Mouse (Mus musculus) spleen, embryonic (tissue): ENCODE measurements around the gene Zfp940.
"Not testable (repeated sequence)": the region's sequence is repeated elsewhere in the genome, so short reads cannot be mapped to it uniquely, and the experiment has no call there.

ENCODE experiments used
- CTCF ChIA-PET: fragments of 350-600 bp; sonication (Branson Sonifier 250); formaldehyde crosslinking; loops from one replicate; lab custom pipeline; 2022; lab: Charles Lee

Zfp940 gene

DNA sequence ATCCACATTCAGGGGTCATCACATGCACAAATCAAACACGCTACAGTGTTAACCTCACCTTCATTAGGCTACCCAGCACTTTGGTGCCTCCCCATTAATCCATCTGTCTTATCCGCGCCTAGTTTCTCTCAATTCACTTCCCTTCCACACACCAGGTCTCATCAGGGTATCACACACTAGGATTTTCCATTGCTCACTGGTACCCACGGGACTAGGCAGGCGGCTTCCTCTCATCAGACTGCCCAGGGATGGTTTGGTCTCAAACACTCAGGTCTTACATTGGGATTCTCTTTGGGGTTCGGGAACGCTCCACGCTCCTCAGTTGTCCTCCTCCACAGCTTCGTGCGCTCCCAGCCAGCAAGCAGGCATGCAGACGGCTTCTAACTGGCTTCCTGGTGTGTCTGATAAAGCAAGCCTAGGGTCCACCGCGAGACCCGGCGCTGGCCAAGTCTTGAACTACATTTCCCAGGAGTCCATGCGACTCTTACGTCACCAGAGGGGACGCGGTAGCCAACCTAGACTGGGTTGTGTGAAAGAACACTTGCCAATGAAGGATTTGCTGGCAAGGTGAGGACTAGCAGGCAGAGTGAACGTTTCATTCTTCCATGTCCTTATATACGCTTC, at the start of gene Zfp940:
TSS of gene Zfp940 (minus strand) at position 451 of the 624 bp plus-strand sequence.
- CTCF ChIA-PET: no interaction called here

DNA sequence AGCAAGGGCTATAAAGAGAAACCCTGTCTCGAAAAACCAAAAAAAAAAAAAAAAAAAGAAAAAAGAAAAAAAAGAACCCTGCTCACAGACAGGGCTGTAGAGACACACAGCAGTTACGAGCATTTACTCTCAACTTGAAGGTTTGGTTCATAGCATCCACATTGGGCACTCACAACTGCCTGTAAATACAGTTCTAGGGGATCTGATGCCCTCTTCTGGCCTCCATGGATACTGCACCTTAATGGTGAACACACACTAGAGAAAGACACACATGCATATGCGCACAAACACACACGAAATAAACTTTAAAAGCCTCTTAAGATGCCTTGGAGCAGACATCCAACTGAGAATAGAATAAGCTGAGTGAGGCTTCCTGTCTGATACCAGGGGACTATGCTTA, 44.9 kb upstream of the Zfp940 start:
- CTCF ChIA-PET: no interaction called here

DNA sequence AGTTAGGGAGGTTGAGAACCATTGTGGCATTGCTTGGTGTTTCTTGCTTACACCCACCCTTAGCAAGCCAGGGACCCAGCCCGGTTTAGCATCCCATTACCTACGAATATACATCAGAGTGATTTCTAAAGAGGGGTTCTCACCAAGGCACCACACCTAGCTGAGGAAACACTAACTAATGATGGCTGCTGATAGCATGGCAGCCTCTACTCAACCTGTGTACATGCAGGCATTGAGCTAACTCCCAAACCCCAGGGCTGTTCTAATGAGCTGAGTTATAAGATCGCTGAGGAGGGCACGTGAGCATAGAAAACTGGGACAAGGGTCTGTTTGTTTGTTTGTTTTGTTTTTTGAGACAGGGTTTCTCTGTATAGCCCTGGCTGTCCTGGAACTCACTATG, 39.3 kb upstream of the Zfp940 start:
- CTCF ChIA-PET: no interaction called here

DNA sequence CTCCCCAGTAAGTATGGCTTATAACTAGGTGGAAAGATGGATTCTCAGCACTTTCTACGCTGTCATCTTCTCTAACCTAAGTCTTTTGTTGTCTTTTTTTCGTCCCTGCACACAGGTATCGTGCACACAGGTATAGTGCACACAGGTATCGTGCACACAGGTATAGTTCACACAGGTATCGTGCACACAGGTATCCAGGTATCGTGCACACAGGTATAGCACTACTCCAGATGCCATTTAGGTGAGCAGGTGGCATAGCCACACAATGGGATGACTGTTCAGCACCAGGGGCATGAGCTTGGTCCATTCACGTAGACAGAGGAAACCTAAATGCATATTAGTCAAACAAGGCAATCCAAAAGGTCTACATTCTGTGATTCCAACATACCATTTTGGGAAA, 37.0 kb upstream of the Zfp940 start:
- CTCF ChIA-PET: interaction anchor here (0.8 kb wide), 1 partner anchor 559 kb away, joined by 7 read pairs; no protein-coding TSS in a partner anchor

DNA sequence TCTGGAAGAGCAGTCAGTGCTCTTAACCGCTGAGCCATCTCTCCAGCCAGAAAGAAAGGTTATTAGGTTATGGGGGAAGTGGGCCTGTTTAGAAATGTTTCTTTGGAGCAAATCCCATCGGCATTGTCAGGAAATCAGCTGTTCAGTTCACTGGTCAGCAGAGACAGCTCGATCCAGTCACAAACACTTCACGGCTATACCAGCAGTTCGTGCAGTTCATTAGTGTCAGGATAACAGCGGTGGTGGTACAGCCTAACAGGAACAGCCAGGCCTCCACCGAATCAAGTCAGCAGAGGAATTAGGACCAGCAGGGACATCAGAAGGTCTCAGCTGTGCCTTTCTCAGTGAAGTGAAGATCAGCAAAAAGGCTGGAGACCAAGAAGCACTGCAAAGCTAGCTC, 27.4 kb upstream of the Zfp940 start:
- CTCF ChIA-PET: no interaction called here

DNA sequence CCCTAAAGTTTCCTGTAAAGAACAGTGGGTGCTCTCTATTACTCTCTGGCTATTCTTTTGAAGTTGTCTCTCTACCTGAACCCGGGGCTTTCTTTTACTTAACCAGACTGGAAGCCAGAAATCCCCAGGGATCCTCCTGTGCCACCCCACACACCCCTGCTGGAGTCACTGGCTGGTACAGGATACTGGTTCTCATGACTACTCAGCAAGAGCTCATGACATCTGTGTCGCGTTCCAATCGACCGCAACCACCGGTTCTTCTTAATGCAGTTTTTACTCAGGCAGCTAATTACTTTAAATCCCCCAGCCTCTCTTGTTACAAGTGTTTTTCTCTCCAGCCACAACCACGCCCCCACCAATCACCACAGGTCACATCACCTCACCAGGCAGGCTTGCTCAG, 26.6 kb upstream of the Zfp940 start:
- CTCF ChIA-PET: no interaction called here

DNA sequence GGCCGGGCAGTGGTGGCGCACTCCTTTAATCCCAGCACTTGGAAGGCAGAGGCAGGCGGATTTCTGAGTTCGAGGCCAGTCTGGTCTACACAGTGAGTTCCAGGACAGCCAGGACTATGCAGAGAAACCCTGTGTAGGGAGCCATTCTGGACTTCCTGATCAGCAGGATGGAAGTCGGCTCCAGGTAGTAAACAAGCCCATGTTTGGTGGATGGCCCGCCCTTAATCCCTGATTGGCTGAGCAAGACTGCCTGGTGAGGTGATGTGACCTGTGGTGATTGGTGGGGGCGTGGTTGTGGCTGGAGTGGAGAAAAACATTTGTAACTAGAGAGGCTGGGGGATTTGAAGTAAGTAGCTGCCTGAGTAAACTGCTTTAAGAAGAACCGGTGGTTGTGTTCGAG, 24.1 kb upstream of the Zfp940 start:
- CTCF ChIA-PET: not testable (repeated sequence)

DNA sequence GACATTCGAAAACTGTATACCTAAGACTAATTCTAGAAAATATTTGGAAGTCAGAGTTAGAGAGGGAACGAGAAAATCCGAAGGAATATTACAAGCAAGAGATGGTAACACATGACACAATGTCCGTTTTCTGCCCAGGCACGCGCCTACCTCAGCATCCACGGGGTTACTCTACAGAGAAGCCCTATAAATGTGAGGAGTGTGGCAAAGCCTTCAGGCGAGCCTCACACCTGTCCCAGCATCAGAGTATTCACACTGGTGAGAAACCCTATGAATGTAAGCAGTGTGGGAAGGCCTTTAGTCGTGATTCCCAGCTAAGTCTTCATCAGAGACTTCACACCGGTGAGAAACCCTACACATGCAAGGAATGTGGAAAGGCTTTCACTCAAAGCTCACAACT, 20.8 kb upstream of the Zfp940 start:
- CTCF ChIA-PET: no interaction called here

DNA sequence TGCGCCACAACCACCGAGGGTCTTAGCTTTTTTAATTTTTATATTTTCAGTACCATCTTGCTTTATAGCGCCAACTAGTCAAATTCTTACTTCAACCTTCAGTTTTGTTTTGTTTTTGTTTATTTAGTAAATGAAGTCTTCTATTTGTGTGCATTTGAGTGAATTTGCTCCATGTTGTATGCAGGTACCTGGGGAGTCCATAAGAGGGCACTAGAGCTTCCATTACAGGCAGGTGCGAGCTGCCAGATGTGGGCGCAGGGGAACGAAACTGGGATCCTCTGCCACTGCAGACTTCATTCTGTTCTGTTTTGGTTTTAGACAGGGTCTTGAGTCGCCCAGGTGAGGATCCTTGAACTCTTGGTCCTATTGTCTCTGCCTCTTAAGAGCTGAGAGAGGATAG, 8.2 kb upstream of the Zfp940 start:
- CTCF ChIA-PET: no interaction called here

DNA sequence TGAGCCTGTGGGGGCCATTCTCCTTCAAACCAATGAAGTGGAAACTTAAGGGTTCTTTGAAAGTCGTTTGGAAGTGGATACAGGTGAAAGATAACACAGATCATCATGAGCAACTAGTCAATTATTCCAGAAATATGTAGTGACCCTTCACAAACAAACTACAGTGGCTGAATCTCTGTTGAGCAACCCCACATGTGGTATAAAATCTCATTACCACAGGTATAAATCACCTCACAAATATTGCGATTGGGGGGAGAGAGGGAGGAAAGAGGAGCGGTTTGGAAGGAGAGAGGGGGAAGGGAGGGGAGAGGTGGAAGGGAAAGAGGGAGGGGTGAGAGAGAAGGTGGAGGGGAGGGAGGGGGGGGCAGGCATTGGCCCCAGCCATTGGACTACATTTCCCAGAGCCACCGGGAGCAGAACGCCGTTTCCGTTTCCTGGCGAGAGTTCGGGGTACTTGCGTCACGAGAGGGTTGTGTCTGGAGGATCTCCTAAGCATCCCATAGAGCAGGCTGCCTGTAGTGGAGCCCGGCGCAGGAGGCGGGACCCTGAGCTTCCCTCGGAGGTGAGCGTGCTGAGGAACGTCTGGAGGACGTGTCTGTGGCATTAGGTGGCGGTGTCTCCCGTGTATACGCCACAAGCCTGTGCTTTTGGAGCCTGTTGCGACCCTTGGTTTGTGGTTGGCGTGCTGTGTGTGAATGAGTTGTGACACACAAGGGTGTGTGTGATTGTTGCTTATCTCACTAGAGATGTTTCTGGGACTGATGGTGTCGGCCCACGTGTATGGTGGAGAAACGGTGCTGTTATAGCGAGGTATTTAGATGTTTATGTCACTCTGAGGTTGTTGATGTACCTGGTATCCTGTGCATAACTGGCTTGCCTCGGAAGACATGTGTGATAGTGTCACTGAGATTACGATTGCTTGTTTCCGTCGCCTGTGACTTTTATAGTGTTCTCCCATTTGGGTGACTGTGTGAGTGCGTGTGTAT, 6.4 kb upstream of the Zfp940 start, which contains the start of gene Zfp420:
TSS of gene Zfp420 (plus strand) at position 448 of the 986 bp plus-strand sequence.
- CTCF ChIA-PET: no interaction called here

DNA sequence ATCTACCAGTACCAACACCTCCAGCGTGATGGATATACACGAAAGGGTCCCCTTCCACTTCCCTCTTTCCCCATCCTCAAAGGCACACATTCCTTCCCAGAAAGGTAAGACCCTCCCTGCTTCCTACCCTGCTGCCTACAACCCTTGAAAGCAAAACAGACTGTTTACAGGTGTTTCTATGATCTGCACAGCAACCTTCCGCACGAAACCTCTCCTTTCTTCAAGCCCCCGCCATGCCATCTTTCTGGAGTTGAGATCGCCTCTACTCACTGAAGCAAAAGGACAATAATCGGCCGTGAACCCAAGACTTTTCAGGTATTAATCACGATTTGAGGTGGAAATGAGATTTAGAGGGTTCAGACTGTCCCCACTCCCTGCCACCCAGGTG, 644 bp downstream of the Zfp940 start:
- CTCF ChIA-PET: no interaction called here

DNA sequence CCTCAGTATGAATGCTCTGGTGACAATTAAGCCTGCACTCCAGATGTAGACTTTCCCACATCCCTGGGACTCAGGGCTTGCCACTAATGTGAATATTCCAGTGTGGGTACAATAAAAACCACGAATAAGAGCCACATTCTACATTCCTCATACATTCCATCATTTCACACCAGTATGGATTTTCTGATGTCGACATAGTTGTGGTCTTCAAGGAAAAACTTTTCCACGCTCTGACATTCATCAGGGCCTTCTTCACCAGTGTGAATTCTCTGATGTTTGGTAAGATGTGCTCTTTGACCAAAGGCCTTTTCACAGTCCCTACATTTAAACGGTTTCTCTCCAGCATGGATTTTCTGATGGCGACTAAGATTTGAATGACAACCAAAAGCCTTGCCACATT, 8.9 kb downstream of the Zfp940 start:
- CTCF ChIA-PET: no interaction called here

DNA sequence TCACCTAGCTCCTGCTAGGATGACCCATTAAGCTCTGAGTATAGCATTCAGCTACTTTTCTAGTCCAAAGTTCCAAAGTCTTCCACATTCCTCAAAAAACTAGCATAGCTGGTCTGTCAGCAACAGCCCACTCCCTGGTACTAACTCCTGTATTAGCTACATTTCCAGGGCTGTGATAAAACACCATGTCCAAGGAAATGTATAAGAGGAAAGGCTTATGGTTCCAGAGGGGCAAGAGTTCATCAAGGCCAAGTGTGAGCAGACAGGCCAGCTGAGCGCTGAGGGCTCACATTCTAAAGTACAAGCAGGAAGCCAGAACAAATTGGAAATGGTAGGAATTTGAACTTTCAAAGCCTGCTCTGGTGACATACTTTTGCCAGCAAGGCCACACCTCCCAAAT, 11.4 kb downstream of the Zfp940 start:
- CTCF ChIA-PET: no interaction called here

DNA sequence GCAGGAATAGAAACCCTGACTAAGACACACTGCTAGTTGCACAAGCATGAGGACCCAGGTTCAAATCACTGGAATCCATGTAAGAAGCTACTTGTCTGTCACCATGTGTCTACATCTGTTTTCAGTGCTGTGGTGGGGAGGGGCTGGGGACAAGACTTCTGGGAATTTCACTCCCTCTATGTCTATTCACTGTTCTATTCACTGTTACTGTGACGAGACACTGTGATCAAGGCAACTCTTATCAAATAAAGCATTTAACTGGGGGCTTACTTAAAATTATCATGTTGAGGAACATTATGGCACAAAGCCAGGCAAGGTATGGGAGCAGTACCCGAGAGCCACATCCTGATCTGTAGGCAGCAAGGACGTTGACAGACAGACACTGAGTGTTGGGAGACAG, 14.2 kb downstream of the Zfp940 start:
- CTCF ChIA-PET: no interaction called here

DNA sequence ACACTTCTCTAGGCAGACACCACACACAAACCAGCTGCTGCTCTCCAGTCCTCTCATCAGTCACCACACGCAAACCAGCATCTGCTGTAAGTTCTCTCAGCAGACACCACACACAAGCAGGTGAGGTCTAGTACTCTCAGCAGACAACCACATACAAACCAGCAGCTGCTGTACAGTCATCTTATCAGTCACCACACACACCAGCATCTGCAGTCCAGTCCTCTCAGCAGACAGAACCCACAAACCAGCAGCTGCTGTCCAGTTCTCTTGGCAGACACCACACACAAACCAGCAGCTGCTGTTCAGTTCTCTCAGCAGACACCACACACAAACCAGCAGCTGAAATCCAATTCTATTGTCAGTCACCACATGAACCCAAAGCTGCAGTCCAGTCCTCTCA, 16.7 kb downstream of the Zfp940 start:
- CTCF ChIA-PET: no interaction called here

DNA sequence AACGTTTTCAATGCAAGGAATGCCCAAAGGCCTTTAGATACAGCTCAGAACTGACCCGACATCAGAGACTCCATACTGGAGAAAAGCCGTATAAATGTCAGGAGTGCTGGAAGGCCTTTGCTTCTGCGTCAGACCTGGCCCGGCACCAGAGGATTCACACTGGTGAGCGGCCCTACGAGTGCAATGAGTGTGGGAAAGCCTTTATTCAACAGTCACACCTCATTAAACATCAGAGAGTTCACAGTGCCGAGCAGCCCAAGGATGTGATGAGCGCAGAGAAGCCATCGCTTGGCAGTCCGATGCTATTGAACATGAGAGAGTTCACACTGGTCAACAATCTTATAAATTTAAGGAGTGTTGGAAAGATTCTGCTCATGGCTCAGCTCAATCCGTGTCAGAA, 23.7 kb downstream of the Zfp940 start:
- CTCF ChIA-PET: interaction anchor here (0.6 kb wide), 1 partner anchor 14 kb away, joined by 3 read pairs; no protein-coding TSS in a partner anchor

DNA sequence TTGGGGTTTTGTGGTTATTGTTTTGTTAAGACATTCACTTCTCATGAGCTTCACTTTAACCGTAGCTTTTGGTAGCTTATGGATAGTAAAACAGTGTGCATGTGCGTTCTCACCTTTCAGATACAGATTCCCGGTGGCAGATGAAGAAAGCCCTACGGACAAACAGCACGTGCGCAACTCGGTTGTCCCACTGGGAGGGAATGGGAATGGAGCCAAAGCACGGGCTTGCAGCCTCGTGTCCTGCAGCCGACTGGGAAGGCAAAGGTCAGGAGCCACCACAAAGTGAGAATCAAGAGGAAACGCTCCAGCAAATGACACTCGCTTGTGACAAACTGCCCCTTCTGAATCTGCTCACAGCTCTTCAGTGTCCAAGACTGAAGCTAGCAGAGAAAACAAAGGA, 25.5 kb downstream of the Zfp940 start:
- CTCF ChIA-PET: no interaction called here

DNA sequence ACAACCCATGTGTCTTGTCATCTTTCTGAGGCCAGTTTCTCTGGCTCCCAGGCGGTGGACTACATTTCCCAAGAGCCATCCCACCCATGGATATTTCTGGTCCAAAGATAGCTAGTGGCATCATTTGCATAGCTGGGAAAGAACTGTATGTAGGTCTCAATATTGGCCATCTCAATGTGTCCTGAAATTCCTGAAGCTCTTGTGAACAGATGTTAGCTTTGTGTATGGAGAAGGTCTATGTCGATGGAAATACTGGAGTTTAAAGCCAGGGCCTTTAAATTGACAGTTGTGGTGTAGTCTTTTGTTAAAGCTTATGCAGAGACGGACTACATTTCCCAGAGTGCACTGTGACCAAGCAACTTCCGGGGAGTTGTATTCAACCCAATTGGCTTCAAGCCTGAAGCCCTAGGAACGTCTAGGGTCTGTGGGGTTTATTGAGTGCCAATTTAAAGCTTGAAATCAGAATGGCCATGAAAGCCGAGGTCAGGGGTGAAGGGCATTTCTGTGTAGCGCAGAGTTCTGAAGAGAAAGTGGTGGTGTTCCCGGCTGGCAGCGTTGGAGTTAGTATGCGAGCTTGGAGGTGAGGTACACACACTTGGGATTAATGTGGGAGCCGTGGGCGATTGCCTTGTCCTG, 34.7 kb downstream of the Zfp940 start:
- CTCF ChIA-PET: interaction anchor here (0.5 kb wide), 1 partner anchor 90 kb away, joined by 10 read pairs; no protein-coding TSS in a partner anchor

DNA sequence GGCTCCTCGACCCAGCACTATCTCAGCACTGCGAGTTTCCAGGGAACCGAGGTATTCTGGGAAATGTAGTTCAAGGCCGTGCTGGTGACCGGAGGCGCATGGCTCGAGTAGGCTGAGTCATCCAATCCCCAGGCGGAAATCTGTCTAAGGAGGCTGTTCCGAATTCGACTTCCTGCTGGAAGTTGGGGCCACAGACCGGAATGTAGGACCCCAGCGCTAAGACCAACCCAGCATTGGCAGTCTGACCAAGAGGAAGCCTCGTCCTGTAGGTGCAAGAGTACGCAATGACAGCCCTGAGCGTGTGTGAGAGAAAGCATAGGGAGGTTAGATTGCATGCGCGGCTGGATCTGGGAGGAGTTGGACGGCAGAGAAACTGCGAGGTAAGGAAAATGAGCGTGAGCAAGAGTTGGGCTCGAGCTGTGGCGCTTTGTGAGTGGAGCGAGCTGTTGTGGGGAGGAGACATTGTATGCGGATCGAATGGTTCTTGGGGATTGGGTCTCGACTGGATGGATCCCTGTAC, 37.5 kb downstream of the Zfp940 start, which contains the start of gene Zfp790:
TSS of gene Zfp790 (plus strand) at position 205 of the 520 bp plus-strand sequence.
- CTCF ChIA-PET: interaction anchor here (0.6 to 0.7 kb wide), 2 partner anchors 624 to 628 kb away, joined by 6 to 7 read pairs; no protein-coding TSS in a partner anchor

DNA sequence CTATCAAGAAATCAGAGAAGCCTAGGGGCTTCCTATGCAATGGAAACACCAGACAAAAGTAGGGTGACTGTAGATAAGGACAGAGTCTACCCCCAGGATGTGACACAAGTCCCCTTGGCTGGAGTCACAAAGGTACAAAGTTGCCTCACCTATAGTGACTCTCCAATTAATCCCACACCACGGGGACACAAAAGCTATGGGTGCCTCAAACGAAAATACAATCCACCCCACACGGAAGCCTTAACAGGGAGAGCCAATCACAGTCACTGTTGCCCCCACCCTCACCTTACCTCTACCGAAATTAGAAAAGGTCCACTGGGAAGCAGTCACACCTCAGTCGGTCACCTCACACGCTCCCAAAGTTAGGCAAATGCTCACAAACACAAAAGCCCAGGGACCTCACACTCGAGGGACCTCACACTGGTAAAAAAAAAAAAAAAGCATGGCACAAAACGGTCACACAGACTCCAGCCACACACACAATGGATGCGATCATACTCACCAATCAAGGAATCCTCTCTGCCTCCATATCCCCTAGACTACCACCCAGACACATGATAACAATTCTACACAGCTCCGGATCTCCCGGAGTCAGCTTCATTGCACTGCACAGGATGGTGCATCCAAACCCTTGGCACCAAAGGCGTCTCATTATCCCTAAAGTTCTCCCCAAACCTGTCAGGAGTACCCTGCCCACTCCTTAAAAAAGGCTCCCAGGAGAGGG, 38.2 kb downstream of the Zfp940 start:
- CTCF ChIA-PET: interaction anchor here (0.6 kb wide), 1 partner anchor 625 kb away, joined by 7 read pairs; no protein-coding TSS in a partner anchor

DNA sequence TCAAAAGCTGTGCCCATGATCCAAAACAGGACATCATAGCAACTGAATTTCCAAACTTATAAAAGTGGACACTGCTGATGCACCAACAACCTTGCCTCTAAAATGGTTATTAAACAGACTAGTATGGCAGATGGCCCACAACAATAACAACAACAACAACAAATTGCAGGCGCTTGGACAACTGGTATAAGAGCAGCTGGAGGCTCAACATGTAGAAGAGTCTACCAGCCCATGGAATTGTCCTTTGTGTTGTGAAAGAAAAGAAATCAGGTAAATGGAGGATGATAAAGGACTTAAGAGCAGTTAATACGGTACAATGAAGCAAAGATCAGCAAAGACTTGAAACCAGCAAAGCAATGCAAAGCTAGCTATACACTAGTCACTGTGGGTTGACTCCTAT, 39.1 kb downstream of the Zfp940 start:
- CTCF ChIA-PET: no interaction called here
